Mouse (Mus musculus) myocyte (in vitro differentiated cells): ENCODE measurements at regions not wholly inside any gene's neighbourhood (a gene's known extent, or its start where the extent isn't known, plus 50 kb on each side); places are given as distances from the start of the nearest gene placed in this dataset.

Source experiments
- E2F4 ChIP-seq: IDR thresholded peaks from one replicate; pipeline ENCODE4 v1.6.1; 2011; ENCODE audit warnings: mild to moderate bottlenecking, control low read depth, moderate library complexity; ENCODE audit not compliant: insufficient read depth
- MAX ChIP-seq: IDR thresholded peaks from one replicate; pipeline ENCODE4 v1.6.1; 2011; ENCODE audit warnings: low read depth, mild to moderate bottlenecking, control low read depth
- MYOG ChIP-seq, 3 experiments: IDR thresholded peaks; one replicate each; pipeline ENCODE4 v1.6.1; 2011; ENCODE audit warnings: control low read depth in 2 of 3, low read depth in 2 of 3, mild to moderate bottlenecking in 2 of 3; ENCODE audit not compliant: insufficient read length in 2 of 3, control insufficient read depth in 1 of 3, insufficient read depth in 1 of 3
- POLR2A ChIP-seq: IDR thresholded peaks from one replicate; pipeline ENCODE4 v1.6.1; 2011; ENCODE audit warnings: low read depth, mild to moderate bottlenecking, control low read depth, moderate library complexity; ENCODE audit not compliant: insufficient read length
- POLR2AphosphoS2 ChIP-seq: IDR thresholded peaks from one replicate; pipeline ENCODE4 v1.6.1; 2011; ENCODE audit warnings: low read depth, control low read depth; ENCODE audit not compliant: insufficient read length
- REST ChIP-seq: IDR thresholded peaks from one replicate; pipeline ENCODE4 v1.6.1; 2011; ENCODE audit warnings: mild to moderate bottlenecking, control low read depth, moderate library complexity; ENCODE audit not compliant: insufficient read depth, insufficient read length
- TCF12 ChIP-seq: IDR thresholded peaks from one replicate; pipeline ENCODE4 v1.6.1; 2011; ENCODE audit warnings: mild to moderate bottlenecking, control low read depth; ENCODE audit not compliant: poor library complexity, insufficient read depth, severe bottlenecking

GRCm38 (mm10) chr15:9835096-9835495, 86.4 kb upstream of the Spef2 start:
- TF ChIP-seq POLR2A, result no peak
- no peak for TF ChIP-seq MYOG (IDR thresholded peaks at IDR 0.05; ENCODE audit: control insufficient read depth in 1 of 3, insufficient read depth in 1 of 3, insufficient read length in 2 of 3, low read depth in 2 of 3)
- TF ChIP-seq E2F4, result no peak
- no peak for TF ChIP-seq POLR2AphosphoS2
- TF ChIP-seq MAX, result no peak
- TF ChIP-seq TCF12, result no peak
- TF ChIP-seq REST, result no peak
